Comparison of ENCODE assay signal across 8 mouse cellular contexts in genomic region chrX:143664221-143665150, GRCm38 (mm10).
DNase-seq lines count a peak whose midpoint lies in the region; ATAC-seq and TF ChIP-seq lines count a peak whose summit lies in the region.

No protein-coding gene starts in this region.

- H3K4me3 ChIP-seq in liver, embryonic 14.5 days (ENCODE audit: insufficient read depth in 1 of 2, low read depth in 2 of 2, low read length in 2 of 2), result peak overlapping the region in 1 of 2 experiments; percentile 39; a peak in 1 of 4 replicates

- H3K36me3 ChIP-seq in liver, embryonic 14.5 days (replicated peaks; ENCODE audit: control insufficient read depth, insufficient read depth, low read depth), result no peaks in the 10 kb centered on the region

- no peak overlapping the region for H3K9ac ChIP-seq in liver, embryonic 14.5 days (replicated peaks)

- no peaks in the 10 kb centered on the region for H3K9me3 ChIP-seq in liver, embryonic 14.5 days (ENCODE audit: control insufficient read depth, low read length)

- DNase-seq in layer of hippocampus, adult 11-12 months (ENCODE audit: low spot score), result peak; percentile 48
- DNase-seq in layer of hippocampus, adult 9-10 months (ENCODE audit: low spot score), result no peak
- peak; percentile 40 to 53 for DNase-seq in cerebellum, postnatal 25 days
- peak; percentile 5 to 18 for DNase-seq in frontal cortex, postnatal 25 days (ENCODE audit: low spot score in 2 of 2)
- DNase-seq in kidney, postnatal 36 days, result peak; percentile 3 to 10
- no peak for DNase-seq in liver, embryonic 14.5 days (ENCODE audit: low read depth in 3 of 3, low spot score in 3 of 3)
- DNase-seq in retina, adult 2 months (ENCODE audit: low read depth, low spot score), result peak; percentile 22
- no peak for DNase-seq in spleen, adult 18-20 months

- no peaks in the 10 kb centered on the region for H3K4me1 ChIP-seq in liver, embryonic 14.5 days (replicated peaks; ENCODE audit: control insufficient read depth in 2 of 2, insufficient read depth in 2 of 2, low read length in 1 of 2)

- H3K4me2 ChIP-seq in liver, embryonic 14.5 days (ENCODE audit: low read depth), result peak overlapping the region; percentile 25

- no peak overlapping the region for H3K27ac ChIP-seq in liver, embryonic 14.5 days

- no peak for TF ChIP-seq CTCF in liver, embryonic 14.5 days (IDR thresholded peaks at IDR 0.05; ENCODE audit: low read depth)

- no peaks in the 10 kb centered on the region for H3K27me3 ChIP-seq in liver, embryonic 14.5 days (ENCODE audit: control insufficient read depth, insufficient read depth, low read length)

- 13% methylated on average over 28 of the region's 28 CpGs for WGBS in liver, embryonic 14.5 days (ENCODE audit: insufficient replicate concordance)

- no peak for TF ChIP-seq EP300 in liver, embryonic 14.5 days (IDR thresholded peaks at IDR 0.05; ENCODE audit: low read depth)

- peak; percentile 37; the same call in 1 of the 2 replicates for ATAC-seq in liver, embryonic 14.5 days (ENCODE audit: insufficient read depth)

Comparison
In these comparisons a context has a peak if more than half of its experiments do, and no peak if none do; other contexts are left out.
1. DNase-seq: peak in layer of hippocampus, adult 11-12 months (single experiment), cerebellum, postnatal 25 days (2 of 2), frontal cortex, postnatal 25 days (2 of 2), kidney, postnatal 36 days (2 of 2) and retina, adult 2 months (single experiment); none in layer of hippocampus, adult 9-10 months (single experiment), liver, embryonic 14.5 days (0 of 3) and spleen, adult 18-20 months (0 of 2).